In genomic region chr7:125420190-125420589, GRCm38 (mm10) we compare ENCODE assay signal across 9 mouse cellular contexts. TPM values are rescaled to one million over a fixed set of nuclear protein-coding genes. Genes with fewer than 3 reads are reported as not detected.
DNase-seq lines count a peak whose midpoint lies in the region; ATAC-seq and TF ChIP-seq lines count a peak whose summit lies in the region.
"Had no signal": no experiment of that assay in that cellular context is flagged by ENCODE, and none has a peak within 500 bp of the region (broad histone marks: within the 10 kb centered on the region; RNA-seq: fewer than 3 reads in every experiment).

No protein-coding gene starts in this region.

- no peaks in the 10 kb centered on the region for H3K36me3 ChIP-seq in intestine, postnatal 0 days (ENCODE audit: control insufficient read depth, insufficient read depth)
- H3K36me3 ChIP-seq in intestine, embryonic 16.5 days (ENCODE audit: control insufficient read depth, insufficient read depth, low read length) = no peaks in the 10 kb centered on the region
- H3K36me3 ChIP-seq: lung, embryonic 15.5 days had no signal

- 70% methylated on average over 2 of the region's 2 CpGs for WGBS in intestine, postnatal 0 days
- WGBS in intestine, embryonic 16.5 days = 75% methylated on average over 2 of the region's 2 CpGs

- no peaks in the 10 kb centered on the region for H3K27me3 ChIP-seq in intestine, postnatal 0 days (replicated peaks; ENCODE audit: control insufficient read depth, insufficient read depth, low read length)
- H3K27me3 ChIP-seq in intestine, embryonic 16.5 days (replicated peaks; ENCODE audit: control insufficient read depth, insufficient read depth, low read length) = no peaks in the 10 kb centered on the region
- H3K27me3 ChIP-seq: lung, embryonic 15.5 days had no signal

- TF ChIP-seq CTCF in intestine, postnatal 0 days (IDR thresholded peaks at IDR 0.05; ENCODE audit: low read depth) = peak; percentile 87

- H3K9ac ChIP-seq in intestine, postnatal 0 days (ENCODE audit: low read depth, low read length) = no peak overlapping the region
- H3K9ac ChIP-seq in intestine, embryonic 16.5 days (ENCODE audit: low read depth, low read length) = no peak overlapping the region
- H3K9ac ChIP-seq: lung, embryonic 15.5 days had no signal

- ATAC-seq in intestine, postnatal 0 days = no peak
- ATAC-seq in intestine, embryonic 16.5 days = no peak

- no peaks in the 10 kb centered on the region for H3K4me1 ChIP-seq in intestine, postnatal 0 days (replicated peaks; ENCODE audit: control insufficient read depth, insufficient read depth, low read length)
- H3K4me1 ChIP-seq in intestine, embryonic 16.5 days (ENCODE audit: control insufficient read depth, insufficient read depth, low read length) = no peaks in the 10 kb centered on the region

- intact Hi-C loops in left cerebral cortex, postnatal 25 days (cut with DNase I) = no loop called here

- no peak overlapping the region for H3K27ac ChIP-seq in intestine, postnatal 0 days (ENCODE audit: low read depth, low read length)
- H3K27ac ChIP-seq in intestine, embryonic 16.5 days (ENCODE audit: low read length) = no peak overlapping the region
- H3K27ac ChIP-seq: lung, embryonic 15.5 days had no signal

- no peak overlapping the region for H3K4me3 ChIP-seq in intestine, postnatal 0 days (ENCODE audit: low read depth, low read length)
- no peak overlapping the region for H3K4me3 ChIP-seq in intestine, embryonic 16.5 days (ENCODE audit: low read length)
- H3K4me3 ChIP-seq: lung, embryonic 15.5 days had no signal

- H3K4me2 ChIP-seq in intestine, postnatal 0 days (replicated peaks; ENCODE audit: low read depth) = no peak overlapping the region
- no peak overlapping the region for H3K4me2 ChIP-seq in intestine, embryonic 16.5 days (ENCODE audit: low read depth, low read length)
- H3K4me2 ChIP-seq: lung, embryonic 15.5 days had no signal

- no peaks in the 10 kb centered on the region for H3K9me3 ChIP-seq in intestine, postnatal 0 days (ENCODE audit: control insufficient read depth)
- no peaks in the 10 kb centered on the region for H3K9me3 ChIP-seq in intestine, embryonic 16.5 days (ENCODE audit: control insufficient read depth, low read length)
- H3K9me3 ChIP-seq: lung, embryonic 15.5 days had no signal

- peak; percentile 69 for DNase-seq in CD4-positive helper T cell, adult 2 months (ENCODE audit: low read depth, low spot score)
- DNase-seq in NIH3T3 (ENCODE audit: low read depth) = peak; percentile 55
- peak; percentile 14 for DNase-seq in embryo, embryonic 11 days
- DNase-seq in lung, adult 18-20 months = peak; percentile 34 to 44
- DNase-seq in spleen, postnatal 14 days (ENCODE audit: low spot score in 2 of 2) = peak; percentile 53 to 70
- DNase-seq in left cerebral cortex, postnatal 25 days (ENCODE audit: low spot score in 2 of 2) = no peak

RNA-seq across cellular contexts. Expression of gene Kdm8, which starts 24.3 kb away (rescaled TPM):
- 3.3 and 3.5 TPM in 2 replicates for polyA plus RNA-seq in intestine, postnatal 0 days (2015; fragmentation: Nextera tagmentation; extraction: Ambion mirVana)
- 9.3 and 10.4 TPM in 2 replicates for polyA plus RNA-seq in intestine, embryonic 16.5 days (2015; fragmentation: Nextera tagmentation; extraction: Ambion mirVana)
- 1 to 10 TPM; 3.8 to 4.7 TPM for total RNA-seq in left cerebral cortex, postnatal 25 days (2021)

Comparison
In these comparisons a context has a peak if more than half of its experiments do, and no peak if none do; other contexts are left out.
1. DNase-seq: peak in CD4-positive helper T cell, adult 2 months (single experiment), NIH3T3 (single experiment), embryo, embryonic 11 days (single experiment), lung, adult 18-20 months (2 of 2) and spleen, postnatal 14 days (2 of 2); none in left cerebral cortex, postnatal 25 days (0 of 2).